Mouse (Mus musculus) megakaryocyte, embryonic 14.5 days (primary cell): ENCODE measurements around the gene Fbxo9.

ENCODE experiments used
- FLI1 ChIP-seq: IDR thresholded peaks from 2 replicates; pipeline ENCODE4 v1.6.1; 2012; ENCODE audit warnings: low read length, inconsistent platforms, mixed read lengths
- GATA1 ChIP-seq: IDR thresholded peaks from 3 replicates; pipeline ENCODE4 v1.6.1; 2012; ENCODE audit warnings: mixed read lengths, low read length, inconsistent platforms, borderline replicate concordance

- TF ChIP-seq GATA1 (no peak), FLI1 (no peak)
These were observed 13.1 kb upstream of the Fbxo9 start for GRCm38 (mm10) chr9:78121985-78122384.
